ENCODE assay signal across 8 mouse cellular contexts in the genomic region with DNA sequence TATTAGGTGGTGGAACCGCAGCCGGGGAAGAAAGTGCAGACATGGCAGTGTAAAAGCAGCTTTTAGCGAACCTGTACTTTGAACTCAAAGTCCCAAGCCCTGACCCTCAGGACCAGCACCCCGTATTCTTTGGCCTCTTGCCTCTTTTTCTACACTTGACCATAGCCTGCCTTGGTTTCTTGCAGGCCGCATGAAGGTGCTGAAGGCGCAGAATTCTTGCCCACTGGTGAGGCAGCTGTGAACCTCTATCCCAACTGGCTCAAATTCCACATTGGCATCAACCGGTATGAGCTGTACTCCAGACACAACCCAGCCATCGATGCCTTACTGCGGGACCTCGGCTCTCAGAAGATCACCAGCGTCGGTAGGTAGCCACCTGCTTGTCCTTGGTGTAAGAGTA. TPM values are rescaled to one million over a fixed set of nuclear protein-coding genes. Genes with fewer than 3 reads are reported as not detected.
A peak's percentile ranks its signal among the peaks of the same experiment; 100 is the strongest.
DNase-seq lines count a peak whose midpoint lies in the region; ATAC-seq and TF ChIP-seq lines count a peak whose summit lies in the region.

No protein-coding gene starts in this region.

- H3K4me3 ChIP-seq in embryonic facial prominence, embryonic 14.5 days (ENCODE audit: low read depth, low read length), result no peak overlapping the region
- no peak overlapping the region; the same call in 1 of the 2 replicates for H3K4me3 ChIP-seq in embryonic facial prominence, embryonic 10.5 days
- peak overlapping the region; percentile 77 for H3K4me3 ChIP-seq in forebrain, embryonic 14.5 days (ENCODE audit: low read depth, low read length)
- peak overlapping the region; percentile 66 for H3K4me3 ChIP-seq in kidney, embryonic 15.5 days (replicated peaks)
- peak overlapping the region; percentile 81 for H3K4me3 ChIP-seq in midbrain, embryonic 13.5 days (replicated peaks)
- H3K4me3 ChIP-seq in thymus, adult 2 months (ENCODE audit: control insufficient read depth, insufficient read depth, low read length), result no peak overlapping the region

- WGBS in embryonic facial prominence, embryonic 14.5 days, result 90% methylated on average over 12 of the region's 12 CpGs
- 93% methylated on average over 12 of the region's 12 CpGs for WGBS in embryonic facial prominence, embryonic 10.5 days
- 93% methylated on average over 12 of the region's 12 CpGs for WGBS in forebrain, embryonic 14.5 days
- 89% methylated on average over 12 of the region's 12 CpGs for WGBS in kidney, embryonic 15.5 days
- WGBS in midbrain, embryonic 13.5 days, result 91% methylated on average over 12 of the region's 12 CpGs
- 97% methylated on average over 12 of the region's 12 CpGs for WGBS in thymus, adult 2 months

- peaks cover 42% of the 10 kb centered on the region for H3K27me3 ChIP-seq in embryonic facial prominence, embryonic 14.5 days (replicated peaks; ENCODE audit: control insufficient read depth, insufficient read depth, low read length)
- peaks cover 72% of the 10 kb centered on the region for H3K27me3 ChIP-seq in embryonic facial prominence, embryonic 10.5 days (replicated peaks; ENCODE audit: low read depth, poor library complexity, severe bottlenecking)
- H3K27me3 ChIP-seq in forebrain, embryonic 14.5 days (replicated peaks; ENCODE audit: control insufficient read depth, insufficient read depth, low read length), result no peaks in the 10 kb centered on the region
- peaks cover 27% of the 10 kb centered on the region for H3K27me3 ChIP-seq in kidney, embryonic 15.5 days
- H3K27me3 ChIP-seq in midbrain, embryonic 13.5 days, result peaks cover 3% of the 10 kb centered on the region; the same call in 1 of the 2 replicates
- peaks cover 2% of the 10 kb centered on the region for H3K27me3 ChIP-seq in thymus, adult 2 months (ENCODE audit: control insufficient read depth, insufficient read depth, low read length)

- no peak overlapping the region for H3K9ac ChIP-seq in embryonic facial prominence, embryonic 14.5 days (ENCODE audit: low read depth, low read length)
- H3K9ac ChIP-seq in forebrain, embryonic 14.5 days (ENCODE audit: low read length), result peak overlapping the region; percentile 92
- no peak overlapping the region for H3K9ac ChIP-seq in kidney, embryonic 15.5 days
- peak overlapping the region; percentile 92 for H3K9ac ChIP-seq in midbrain, embryonic 13.5 days (replicated peaks)

- no peak for ATAC-seq in embryonic facial prominence, embryonic 14.5 days (ENCODE audit: low read depth)
- ATAC-seq in forebrain, embryonic 14.5 days, result no peak
- no peak for ATAC-seq in kidney, embryonic 15.5 days (replicated peaks; ENCODE audit: low FRiP score)
- no peak for ATAC-seq in midbrain, embryonic 13.5 days

- peaks cover 24% of the 10 kb centered on the region for H3K4me1 ChIP-seq in embryonic facial prominence, embryonic 14.5 days (ENCODE audit: control insufficient read depth, insufficient read depth, low read length)
- peaks cover 64% of the 10 kb centered on the region for H3K4me1 ChIP-seq in embryonic facial prominence, embryonic 10.5 days
- H3K4me1 ChIP-seq in forebrain, embryonic 14.5 days (ENCODE audit: control insufficient read depth, insufficient read depth, low read length), result peaks cover 34% of the 10 kb centered on the region
- peaks cover 56% of the 10 kb centered on the region for H3K4me1 ChIP-seq in kidney, embryonic 15.5 days
- peaks cover 82% of the 10 kb centered on the region for H3K4me1 ChIP-seq in midbrain, embryonic 13.5 days (replicated peaks)
- no peaks in the 10 kb centered on the region for H3K4me1 ChIP-seq in thymus, adult 2 months (replicated peaks; ENCODE audit: control insufficient read depth, insufficient read depth, low read length)

- TF ChIP-seq POLR2A in thymus, adult 2 months (IDR thresholded peaks at IDR 0.05; ENCODE audit: control insufficient read depth, extremely low read depth, insufficient read depth, low read length, poor library complexity), result no peak

- DNase-seq in embryonic facial prominence, embryonic 14.5 days (ENCODE audit: low spot score), result no peak
- DNase-seq in embryonic facial prominence, embryonic 10.5 days (ENCODE audit: low spot score), result no peak
- DNase-seq in forebrain, embryonic 14.5 days (ENCODE audit: low spot score), result no peak
- DNase-seq in right cerebral cortex, postnatal 25 days, result no peak
- no peak for DNase-seq in retina, postnatal 1 day
- no peak for DNase-seq in thymus, adult 2 months

- H3K9me3 ChIP-seq in embryonic facial prominence, embryonic 14.5 days (ENCODE audit: control insufficient read depth, low read length), result no peaks in the 10 kb centered on the region
- no peaks in the 10 kb centered on the region for H3K9me3 ChIP-seq in embryonic facial prominence, embryonic 10.5 days
- H3K9me3 ChIP-seq in forebrain, embryonic 14.5 days (replicated peaks; ENCODE audit: control insufficient read depth, low read length), result no peaks in the 10 kb centered on the region
- H3K9me3 ChIP-seq in kidney, embryonic 15.5 days (replicated peaks), result no peaks in the 10 kb centered on the region
- no peaks in the 10 kb centered on the region for H3K9me3 ChIP-seq in midbrain, embryonic 13.5 days

- H3K36me3 ChIP-seq in embryonic facial prominence, embryonic 14.5 days (ENCODE audit: control insufficient read depth, insufficient read depth, low read length), result no peaks in the 10 kb centered on the region
- no peaks in the 10 kb centered on the region for H3K36me3 ChIP-seq in embryonic facial prominence, embryonic 10.5 days (replicated peaks)
- H3K36me3 ChIP-seq in forebrain, embryonic 14.5 days (ENCODE audit: control insufficient read depth, insufficient read depth, low read length), result peaks cover 40% of the 10 kb centered on the region
- peaks cover 41% of the 10 kb centered on the region for H3K36me3 ChIP-seq in kidney, embryonic 15.5 days
- peaks cover 45% of the 10 kb centered on the region for H3K36me3 ChIP-seq in midbrain, embryonic 13.5 days
- H3K36me3 ChIP-seq in thymus, adult 2 months (ENCODE audit: control insufficient read depth, insufficient read depth, low read length), result no peaks in the 10 kb centered on the region

- no peak for TF ChIP-seq CTCF in thymus, adult 2 months (IDR thresholded peaks at IDR 0.05; ENCODE audit: borderline replicate concordance, control insufficient read depth, extremely low read depth, insufficient read depth, low read length, poor library complexity)

- H3K4me2 ChIP-seq in embryonic facial prominence, embryonic 14.5 days (ENCODE audit: low read depth, low read length), result peak overlapping the region; percentile 92; the same call in 1 of the 2 replicates
- H3K4me2 ChIP-seq in forebrain, embryonic 14.5 days (ENCODE audit: low read length), result peak overlapping the region; percentile 92
- peak overlapping the region; percentile 94 for H3K4me2 ChIP-seq in kidney, embryonic 15.5 days
- peak overlapping the region; percentile 61 for H3K4me2 ChIP-seq in midbrain, embryonic 13.5 days (replicated peaks)

- H3K27ac ChIP-seq in embryonic facial prominence, embryonic 14.5 days (replicated peaks; ENCODE audit: low read depth, low read length), result no peak overlapping the region
- no peak overlapping the region for H3K27ac ChIP-seq in embryonic facial prominence, embryonic 10.5 days (replicated peaks)
- H3K27ac ChIP-seq in forebrain, embryonic 14.5 days (ENCODE audit: low read depth, low read length), result no peak overlapping the region
- H3K27ac ChIP-seq in kidney, embryonic 15.5 days, result peak overlapping the region; percentile 92
- peak overlapping the region; percentile 97 for H3K27ac ChIP-seq in midbrain, embryonic 13.5 days
- no peak overlapping the region for H3K27ac ChIP-seq in thymus, adult 2 months (ENCODE audit: control insufficient read depth, insufficient read depth, low read length)

RNA-seq across cellular contexts. Expression of gene Fam20c, which starts 3.3 kb away (rescaled TPM):
- 13.0 and 16.7 TPM in 2 replicates for polyA plus RNA-seq in embryonic facial prominence, embryonic 14.5 days (2014; fragmentation: Nextera tagmentation; extraction: Ambion mirVana)
- polyA plus RNA-seq in embryonic facial prominence, embryonic 10.5 days (2016; fragmentation: Nextera tagmentation; extraction: Ambion mirVana), result 4.4 and 4.6 TPM in 2 replicates
- 35.7 and 46.9 TPM in 2 replicates for polyA plus RNA-seq in forebrain, embryonic 14.5 days (2014; fragmentation: Nextera tagmentation; extraction: Ambion mirVana)
- polyA plus RNA-seq in kidney, embryonic 15.5 days (2015; fragmentation: Nextera tagmentation; extraction: Ambion mirVana), result 19.8 and 19.9 TPM in 2 replicates
- 32.9 and 38.0 TPM in 2 replicates for polyA plus RNA-seq in midbrain, embryonic 13.5 days (2015; fragmentation: Nextera tagmentation; extraction: Ambion mirVana)
- 9.8 and 11.0 TPM in 2 replicates for polyA plus RNA-seq in thymus, adult 2 months (2012; rRNA removed)

Comparison
In these comparisons a context has a peak if more than half of its experiments do, and no peak if none do; other contexts are left out.
1. H3K27ac ChIP-seq: peak in kidney, embryonic 15.5 days (single experiment) and midbrain, embryonic 13.5 days (single experiment); none in embryonic facial prominence, embryonic 14.5 days (single experiment), embryonic facial prominence, embryonic 10.5 days (single experiment), forebrain, embryonic 14.5 days (single experiment) and thymus, adult 2 months (single experiment).
2. H3K4me3 ChIP-seq: peak in forebrain, embryonic 14.5 days (single experiment), kidney, embryonic 15.5 days (single experiment) and midbrain, embryonic 13.5 days (single experiment); none in embryonic facial prominence, embryonic 14.5 days (single experiment), embryonic facial prominence, embryonic 10.5 days (single experiment) and thymus, adult 2 months (single experiment).
3. H3K9ac ChIP-seq: peak in forebrain, embryonic 14.5 days (single experiment) and midbrain, embryonic 13.5 days (single experiment); none in embryonic facial prominence, embryonic 14.5 days (single experiment) and kidney, embryonic 15.5 days (single experiment).
4. Peak in every context shown above with its lines, with median percentiles within 50 percentile points of each other: H3K4me2 ChIP-seq.